Mouse (Mus musculus) liver, embryonic 13.5 days (tissue): ENCODE data around the gene Il18bp. TPM values are rescaled to one million over a fixed set of nuclear protein-coding genes. Genes with fewer than 3 reads are reported as not detected.
A peak's percentile ranks its signal among the peaks of the same experiment; 100 is the strongest.

Experiments
- ATAC-seq: fragments of 200-750 bp; cut with Nextera tagmentation; 2 replicates; pipeline ENCODE4 v1.8.0; 2017; ENCODE audit warnings: low read depth, mild to moderate bottlenecking, moderate number of reproducible peaks, moderate library complexity
- DNase-seq: peaks from one replicate; pipeline ENCODE4 v3.0.0; 2022
- H3K27ac ChIP-seq: fragments of 300-500 bp; sonication (generic); 2 replicates; pipeline ENCODE4 v1.5.1; 2015; ENCODE audit warnings: moderate library complexity, mild to moderate bottlenecking, inconsistent platforms
- H3K27me3 ChIP-seq: fragments of 300-500 bp; sonication (generic); 2 replicates; pipeline ENCODE4 v1.6.1; 2015; ENCODE audit warnings: mild to moderate bottlenecking, inconsistent platforms
- H3K36me3 ChIP-seq: fragments of 300-500 bp; sonication (generic); 2 replicates; pipeline ENCODE4 v1.6.1; 2015; ENCODE audit warnings: mild to moderate bottlenecking, inconsistent platforms
- H3K4me1 ChIP-seq: fragments of 300-500 bp; sonication (generic); replicated peaks from 2 replicates; pipeline ENCODE4 v1.6.1; 2015; ENCODE audit warnings: inconsistent platforms
- H3K4me2 ChIP-seq: fragments of 300-500 bp; sonication (generic); 2 replicates; pipeline ENCODE4 v1.6.1; 2015; ENCODE audit warnings: inconsistent platforms, mild to moderate bottlenecking, moderate library complexity
- H3K4me3 ChIP-seq: fragments of 300-500 bp; sonication (generic); replicated peaks from 2 replicates; pipeline ENCODE4 v1.5.1; 2015; ENCODE audit warnings: mild to moderate bottlenecking, inconsistent platforms
- H3K9ac ChIP-seq: fragments of 300-500 bp; sonication (generic); 2 replicates; pipeline ENCODE4 v1.6.1; 2015; ENCODE audit warnings: mild to moderate bottlenecking, inconsistent platforms
- H3K9me3 ChIP-seq: fragments of 300-500 bp; sonication (generic); replicated peaks from 2 replicates; pipeline ENCODE4 v1.6.1; 2016; ENCODE audit warnings: inconsistent platforms
- WGBS: fragments of 180-500 bp; shearing (Covaris S2); methylation state at CpG from one replicate; pipeline ENCODE4 v1.1.7; 2015; ENCODE audit not compliant: insufficient replicate concordance; 5-methylcytosine and 5-hydroxymethylcytosine counted together
- polyA plus RNA-seq: library from polyadenylated mRNA; unstranded; fragments of >200 nt; fragmentation: Nextera tagmentation; extraction: Ambion mirVana; gene quantifications from 2 replicates; pipeline ENCODE4 v1.2.1, GENCODE M21; 2015

Gene Il18bp
- polyA plus RNA-seq, 1 experiment from 2014 or later = 11.1 TPM

DNA sequence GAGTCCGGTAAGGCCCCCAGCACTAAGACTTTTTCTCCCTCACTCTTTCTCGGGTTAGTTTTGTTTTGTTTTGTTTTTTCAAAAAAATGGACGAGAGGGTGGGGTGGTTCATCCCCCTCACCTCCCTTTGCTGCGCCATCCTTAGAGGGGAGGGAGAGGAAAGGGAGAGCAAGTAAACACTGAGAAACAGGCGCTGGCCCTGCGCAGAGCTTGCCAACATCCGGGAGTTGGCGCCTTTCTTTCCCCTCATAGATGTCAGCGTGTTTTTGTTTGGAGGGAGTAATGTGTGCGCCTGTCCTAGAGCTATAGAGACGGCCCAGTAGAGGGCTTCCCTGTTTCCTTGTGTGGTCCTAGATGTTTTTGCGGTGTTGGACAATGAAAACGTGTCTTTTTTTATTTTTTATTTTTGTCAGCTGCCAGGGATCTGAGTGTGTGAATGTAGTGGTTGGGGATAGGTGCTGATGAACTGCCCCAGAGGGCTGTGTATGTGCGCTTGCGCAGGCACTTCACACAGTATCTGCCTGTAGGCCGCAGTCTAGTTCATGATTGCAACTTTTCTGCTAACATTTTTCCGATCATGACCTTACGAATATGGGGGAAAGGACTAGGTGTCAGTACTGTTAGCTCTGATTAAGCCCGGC, 47.5 kb downstream of the Il18bp start:
- Histone ChIP-seq H3K4me2 (peak overlapping the region; percentile 99), H3K27ac (peak overlapping the region; percentile 90), H3K4me3 (peak overlapping the region; percentile 75), H3K36me3 (no peaks in the 10 kb centered on the region), H3K9me3 (no peaks in the 10 kb centered on the region), H3K27me3 (no peaks in the 10 kb centered on the region), H3K4me1 (peaks cover 81% of the 10 kb centered on the region), H3K9ac (peak overlapping the region; percentile 80)
- DNase-seq (peak; percentile 14), ATAC-seq (peak; percentile 27; the same call in 1 of the 2 replicates)
- 9% methylated on average over 19 of the region's 19 CpGs for WGBS

DNA sequence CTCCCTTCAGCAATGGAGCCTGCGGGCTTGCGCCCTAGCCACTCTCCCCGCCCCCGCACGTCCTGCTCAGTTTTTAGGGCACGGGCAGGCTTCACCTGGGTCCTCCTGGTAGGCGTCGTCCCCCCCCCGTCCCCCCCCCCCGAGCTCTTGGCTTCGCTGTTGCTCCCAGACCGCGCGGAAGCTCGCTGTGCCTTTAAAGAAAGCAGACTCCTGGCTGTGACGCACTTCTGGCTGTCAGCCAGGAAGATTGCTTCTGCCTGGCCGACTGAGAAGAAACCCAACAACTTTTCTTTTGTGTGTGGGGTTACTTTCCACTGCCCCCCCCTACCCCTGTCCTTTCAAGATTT, 48.1 kb downstream of the Il18bp start:
- ATAC-seq (peak; percentile 52), DNase-seq (peak; percentile 40)
- Histone ChIP-seq H3K27ac (peak overlapping the region; percentile 90), H3K27me3 (no peaks in the 10 kb centered on the region), H3K4me3 (peak overlapping the region; percentile 75), H3K4me2 (peak overlapping the region; percentile 99), H3K4me1 (peaks cover 87% of the 10 kb centered on the region), H3K36me3 (no peaks in the 10 kb centered on the region), H3K9ac (peak overlapping the region; percentile 80), H3K9me3 (no peaks in the 10 kb centered on the region)
- WGBS = 0% methylated on average over 17 of the region's 17 CpGs

DNA sequence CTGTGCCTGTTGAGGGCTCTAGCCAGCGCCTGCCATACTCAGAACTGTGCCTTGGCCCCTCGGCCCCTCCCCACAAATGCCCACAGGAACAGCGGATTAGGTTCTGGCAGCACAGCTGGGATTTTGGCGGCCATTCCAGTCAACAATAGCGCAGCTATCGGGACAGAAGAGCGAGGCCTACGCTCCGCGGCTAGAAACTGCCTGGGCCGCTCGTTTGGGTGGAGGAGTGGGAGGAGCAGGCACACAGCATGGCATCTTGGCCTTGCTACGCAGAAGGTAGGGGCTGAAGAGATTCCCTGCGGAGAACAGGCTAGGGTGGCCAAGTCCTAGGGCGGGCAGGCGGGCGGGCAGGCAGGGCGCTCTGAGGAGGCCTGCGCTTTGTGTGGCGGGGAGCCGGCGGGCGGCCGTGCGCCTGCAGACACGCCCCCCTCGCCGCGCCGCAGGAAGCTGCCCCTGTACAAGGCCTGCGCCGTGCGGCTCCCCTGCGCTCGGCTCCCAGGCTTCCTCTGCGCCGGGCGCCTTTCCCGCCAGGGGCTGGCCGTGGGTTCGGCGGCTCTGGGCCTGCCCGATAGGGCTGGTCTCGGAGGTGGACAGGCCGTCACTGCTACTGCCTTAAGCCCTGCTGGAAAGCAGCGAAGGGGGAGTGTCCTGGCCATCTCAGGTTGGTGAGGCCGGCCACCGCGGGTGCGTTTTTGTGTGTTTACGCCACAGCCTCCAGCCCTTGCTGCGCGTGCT, 48.6 kb downstream of the Il18bp start:
- DNase-seq (peak; percentile 72), ATAC-seq (peak; percentile 85)
- peaks cover 89% of the 10 kb centered on the region for H3K4me1 ChIP-seq
- peak overlapping the region; percentile 80 for H3K9ac ChIP-seq
- H3K27me3 ChIP-seq = no peaks in the 10 kb centered on the region
- H3K9me3 ChIP-seq = no peaks in the 10 kb centered on the region
- peak overlapping the region; percentile 75 for H3K4me3 ChIP-seq
- peak overlapping the region; percentile 90 for H3K27ac ChIP-seq
- H3K4me2 ChIP-seq = peak overlapping the region; percentile 99
- under 1% methylated on average over 53 of the region's 53 CpGs for WGBS
- no peaks in the 10 kb centered on the region for H3K36me3 ChIP-seq

DNA sequence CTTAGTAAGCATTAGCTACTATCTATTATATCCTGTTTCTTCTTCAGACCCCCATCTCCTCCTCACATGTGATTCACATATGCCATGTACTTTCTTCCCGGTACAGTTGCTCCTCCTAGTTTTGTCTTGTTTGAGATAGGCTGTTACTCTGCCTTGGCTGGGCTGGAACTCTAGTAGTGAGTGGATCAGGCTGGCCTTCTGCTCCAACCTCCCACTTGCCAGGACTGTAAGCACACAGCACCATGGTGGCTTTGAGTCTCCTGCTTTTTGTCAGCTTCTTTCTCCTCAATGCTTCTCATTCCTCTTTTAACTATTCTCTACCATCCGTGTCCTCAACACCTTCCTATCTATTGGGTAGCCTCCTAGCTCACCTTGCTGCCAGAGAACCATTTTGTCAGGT, 49.7 kb downstream of the Il18bp start:
- no peaks in the 10 kb centered on the region for H3K9me3 ChIP-seq
- H3K9ac ChIP-seq = peak overlapping the region; percentile 33; the same call in 1 of the 2 replicates
- peak overlapping the region; percentile 99 for H3K4me2 ChIP-seq
- no peak overlapping the region for H3K4me3 ChIP-seq
- no peak for DNase-seq
- no peak for ATAC-seq
- WGBS = 57% methylated on average over 2 of the region's 2 CpGs
- no peaks in the 10 kb centered on the region for H3K27me3 ChIP-seq
- no peaks in the 10 kb centered on the region for H3K36me3 ChIP-seq
- peaks cover 89% of the 10 kb centered on the region for H3K4me1 ChIP-seq
- no peak overlapping the region for H3K27ac ChIP-seq

GRCm38 (mm10) chr7:101967256-101967655, 51.2 kb downstream of the Il18bp start:
- Histone ChIP-seq H3K4me3 (no peak overlapping the region), H3K4me2 (no peak overlapping the region), H3K9ac (no peak overlapping the region), H3K9me3 (no peaks in the 10 kb centered on the region), H3K27ac (no peak overlapping the region), H3K4me1 (peaks cover 83% of the 10 kb centered on the region), H3K36me3 (no peaks in the 10 kb centered on the region), H3K27me3 (no peaks in the 10 kb centered on the region)
- 82% methylated on average over 1 of the region's 1 CpGs for WGBS
- ATAC-seq (no peak), DNase-seq (no peak)

DNA sequence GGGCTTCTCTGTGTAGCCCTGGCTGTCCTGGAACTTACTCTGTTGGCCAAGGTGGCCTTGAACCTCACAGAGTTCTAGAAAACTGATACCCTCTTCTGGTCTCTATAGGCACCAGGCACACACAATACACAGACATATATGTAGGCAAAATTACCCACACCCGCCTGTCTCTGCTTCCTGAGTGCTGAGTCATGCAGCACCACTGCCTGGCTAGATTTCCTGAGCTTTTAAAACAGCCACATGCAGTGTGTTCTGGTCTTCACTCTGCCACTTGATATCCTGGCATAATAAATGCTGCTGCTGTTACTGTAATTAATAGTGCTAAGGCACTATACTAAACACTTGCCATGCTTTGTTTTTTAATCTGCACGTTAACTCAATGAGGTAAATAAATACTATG, 52.9 kb downstream of the Il18bp start:
- DNase-seq (peak; percentile 58), ATAC-seq (peak; percentile 44)
- Histone ChIP-seq H3K4me1 (peaks cover 67% of the 10 kb centered on the region), H3K4me2 (peak overlapping the region; percentile 8; the same call in 1 of the 2 replicates), H3K9me3 (no peaks in the 10 kb centered on the region), H3K9ac (no peak overlapping the region), H3K27me3 (no peaks in the 10 kb centered on the region), H3K36me3 (no peaks in the 10 kb centered on the region), H3K27ac (peak overlapping the region; percentile 72), H3K4me3 (no peak overlapping the region)
- WGBS = 33% methylated on average over 2 of the region's 2 CpGs

Other genes starting within 250 kb of the Il18bp start
- gene Phox2a, start 200.4 kb downstream of the Il18bp start, polyA plus RNA-seq = not detected in 2 replicates
- gene Inppl1, start 180.5 kb downstream of the Il18bp start, polyA plus RNA-seq = 3.6 and 5.2 TPM in 2 replicates
- gene Folr2, start 161.5 kb downstream of the Il18bp start, polyA plus RNA-seq = 3.6 and 4.4 TPM in 2 replicates
- gene Anapc15, start 155.0 kb downstream of the Il18bp start, polyA plus RNA-seq = 66.2 and 71.8 TPM in 2 replicates
- gene Folr1, start 147.9 kb downstream of the Il18bp start, polyA plus RNA-seq = 0.38 and 0.41 TPM in 2 replicates
- 75.2 and 76.5 TPM in 2 replicates for gene Lamtor1, start 112.8 kb downstream of the Il18bp start, polyA plus RNA-seq
- gene Tomt, start 112.3 kb downstream of the Il18bp start, polyA plus RNA-seq = 0.15 and 0.21 TPM in 2 replicates
- gene Lrrc51, start 84.8 kb downstream of the Il18bp start, polyA plus RNA-seq = 2.1 TPM in 2 replicates
- 24.5 and 30.7 TPM in 2 replicates for gene Numa1, start 84.6 kb downstream of the Il18bp start, polyA plus RNA-seq
- 10.6 and 11.6 TPM in 2 replicates for gene Rnf121, start 46.8 kb upstream of the Il18bp start, polyA plus RNA-seq
- 13.6 and 14.2 TPM in 2 replicates for gene Xndc1, start 46.8 kb upstream of the Il18bp start, polyA plus RNA-seq
- gene Xntrpc, start 47.0 kb upstream of the Il18bp start, polyA plus RNA-seq = 0.22 and 0.28 TPM in 2 replicates
- not detected in 2 replicates for gene Trpc2, start 64.4 kb upstream of the Il18bp start, polyA plus RNA-seq
- 0.22 and 0.48 TPM in 2 replicates for gene Art1, start 83.1 kb upstream of the Il18bp start, polyA plus RNA-seq
- 0.07 and 0.32 TPM in 2 replicates for gene Art5, start 90.8 kb upstream of the Il18bp start, polyA plus RNA-seq
- not detected in 2 replicates for gene Chrna10, start 98.1 kb upstream of the Il18bp start, polyA plus RNA-seq
- gene Nup98, start 191.5 kb upstream of the Il18bp start, polyA plus RNA-seq = 16.9 and 20.7 TPM in 2 replicates
- 23.3 and 27.3 TPM in 2 replicates for gene Pgap2, start 191.5 kb upstream of the Il18bp start, polyA plus RNA-seq
- gene Rhog, start 237.4 kb upstream of the Il18bp start, polyA plus RNA-seq = 56.0 and 58.2 TPM in 2 replicates
- 13.3 and 15.0 TPM in 2 replicates for gene Stim1, start 249.1 kb upstream of the Il18bp start, polyA plus RNA-seq